Mouse (Mus musculus) CH12F3 (cell line): Measurements from ENCODE around the gene Atf7ip2.

ENCODE experiments used
- in situ Hi-C: fragments of 300-500 bp; cut with MboI; formaldehyde crosslinking; loops from 2 replicates; pipeline ENCODE4 v1.14.3; 2020; ENCODE audit warnings: low sequenced_read_pairs

Atf7ip2 gene

DNA sequence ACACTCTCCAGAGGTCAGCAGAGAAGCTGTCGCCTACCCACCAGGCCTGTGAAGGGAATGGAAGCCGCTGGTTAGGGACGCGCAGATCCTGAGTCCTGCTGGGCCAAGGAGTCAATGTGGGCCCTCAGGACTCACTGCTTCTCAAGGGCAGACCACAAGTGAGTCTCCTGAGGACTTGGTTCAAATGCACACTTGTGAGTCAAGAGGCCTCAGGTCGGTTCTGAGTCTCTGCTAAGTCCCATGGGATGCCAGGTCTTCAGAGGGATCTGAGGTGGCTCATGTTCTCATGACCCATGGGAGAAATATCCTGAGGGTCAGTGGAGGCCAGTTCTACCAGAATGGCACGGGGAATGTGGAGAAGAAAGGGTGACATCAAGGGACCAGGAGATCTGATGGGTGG, 95.6 kb downstream of the Atf7ip2 start:
- in situ Hi-C loops = loop anchor here (10.0 kb wide), 2 partner anchors 107 to 237 kb away; partner anchors contain the start of gene Tekt5

- in situ Hi-C loops = no loop called here
Observed at GRCm38 (mm10) chr16:10297696-10298644, 105.5 kb downstream of the Atf7ip2 start.

DNA sequence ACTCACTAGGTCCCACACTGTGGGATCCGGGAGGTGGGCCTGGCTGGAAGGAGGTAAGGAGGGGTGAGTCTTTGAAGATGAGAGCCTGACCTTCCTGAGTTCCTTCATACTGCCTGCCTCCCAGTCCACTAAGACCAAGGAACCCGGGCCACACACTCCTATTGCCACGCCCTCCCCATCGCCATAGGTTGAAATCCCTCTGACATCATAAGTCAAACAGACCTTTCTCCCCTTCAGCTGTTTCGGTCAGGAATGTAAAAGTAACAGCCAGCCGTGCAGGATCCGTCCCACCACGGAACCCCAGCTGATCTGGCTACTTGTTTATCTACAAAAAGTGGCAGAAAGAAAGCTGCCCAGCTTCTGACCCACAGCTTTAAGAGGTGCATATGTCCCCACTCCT, 107.1 kb downstream of the Atf7ip2 start:
- in situ Hi-C loops = no loop called here

DNA sequence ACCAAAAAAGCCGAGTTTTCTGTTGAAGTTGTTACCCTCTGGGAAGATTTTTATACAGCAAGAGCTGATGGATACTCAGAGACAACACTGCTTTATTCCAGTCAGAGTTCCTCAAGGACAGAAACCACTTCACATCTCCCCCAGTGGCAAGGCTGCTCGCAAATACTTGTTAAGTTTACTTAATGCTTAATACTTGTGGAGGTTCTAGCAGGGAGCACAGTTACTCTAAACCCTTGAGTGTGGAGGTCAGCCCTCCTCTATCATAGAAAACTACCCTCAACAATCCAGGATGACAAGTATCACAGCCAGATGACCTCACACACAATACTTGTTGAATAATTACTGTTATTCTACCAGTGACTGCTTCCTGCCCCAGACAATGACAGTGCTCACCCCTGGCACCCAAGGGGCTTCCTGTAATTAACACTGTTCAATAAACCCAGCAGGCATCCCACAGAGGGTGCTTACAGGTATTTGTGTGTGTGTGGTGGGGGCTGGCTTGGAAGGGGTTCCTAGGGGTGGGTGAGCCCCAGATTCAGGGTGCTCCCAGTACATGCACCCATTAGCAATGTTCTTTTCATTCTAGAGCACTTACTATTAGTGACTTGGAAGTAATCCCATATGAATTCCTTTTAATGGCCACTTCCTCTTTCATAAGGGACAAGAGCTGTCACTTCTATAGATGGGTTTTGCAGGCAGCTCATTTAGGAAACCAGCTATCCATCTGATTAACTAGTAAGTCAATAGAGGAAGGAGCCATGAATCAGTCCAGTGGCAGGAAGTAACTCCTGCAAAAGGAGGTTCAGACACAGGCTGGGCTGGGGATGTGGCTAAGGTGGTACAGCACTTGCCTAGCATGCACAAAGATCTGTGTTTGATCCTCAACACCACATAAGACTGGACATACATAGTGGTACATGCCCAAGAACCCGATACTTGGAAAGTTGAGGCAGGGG, 108.0 kb downstream of the Atf7ip2 start:
- in situ Hi-C loops = no loop called here
